Mouse (Mus musculus) spleen, adult 2 months (tissue): ENCODE results near the gene Gm10053.

Source experiments
- CTCF ChIP-seq: fragments of 200-500 bp; IDR thresholded peaks from 2 replicates; pipeline ENCODE4 v1.5.1; 2011; ENCODE audit warnings: mild to moderate bottlenecking, inconsistent platforms; ENCODE audit not compliant: insufficient read depth, insufficient read length, insufficient replicate concordance; ENCODE audit errors: extremely low read depth
- POLR2A ChIP-seq: fragments of 200-500 bp; IDR thresholded peaks from 2 replicates; pipeline ENCODE4 v1.6.1; 2011; ENCODE audit warnings: low read depth, low read length, inconsistent platforms

DNA sequence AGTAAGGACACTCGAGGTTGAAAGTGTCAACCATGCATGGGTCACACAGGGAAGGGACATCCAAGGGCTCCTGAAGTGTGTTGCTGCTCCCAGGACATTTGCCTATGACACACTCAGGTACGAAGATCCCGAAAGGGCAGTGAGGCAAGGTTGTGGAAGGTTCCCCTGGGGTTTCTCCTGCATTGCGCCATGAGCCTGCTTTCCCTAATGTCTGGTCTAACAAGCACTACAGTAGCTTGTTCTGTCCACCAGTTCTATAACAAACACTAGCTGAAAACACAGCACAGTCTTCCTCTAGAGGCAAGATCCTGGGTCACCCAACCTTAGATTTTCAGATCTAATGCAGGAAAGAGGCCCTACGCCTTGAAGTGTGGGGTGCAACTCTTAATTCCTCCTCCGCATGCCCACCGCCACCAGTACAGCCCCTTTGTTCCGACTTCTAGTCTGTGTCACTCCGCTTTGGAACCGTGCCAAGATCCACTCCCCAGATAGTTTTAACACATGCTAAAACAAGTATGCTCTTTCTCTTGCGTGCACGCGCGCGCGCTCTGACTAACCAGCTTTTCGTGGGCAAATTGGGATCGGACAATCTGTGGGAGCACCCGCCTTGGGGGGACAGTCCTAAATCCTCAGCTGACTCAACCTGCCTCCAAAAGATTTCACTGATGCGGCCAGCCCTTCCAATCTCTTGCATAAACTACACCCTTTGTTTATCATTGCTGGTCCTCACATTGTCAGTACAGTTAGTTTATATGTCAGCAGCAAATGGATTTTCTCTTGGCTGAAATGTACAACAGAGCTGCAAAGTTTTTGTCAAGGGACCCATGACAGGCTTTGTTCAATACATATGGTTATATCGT lies 23.8 kb upstream of the Gm10053 start:
- no peak for TF ChIP-seq POLR2A
- TF ChIP-seq CTCF: no peak
